Mouse (Mus musculus) lung, embryonic 15.5 days (tissue): ENCODE measurements around the gene Rarb. TPM values are rescaled to one million over a fixed set of nuclear protein-coding genes. Genes with fewer than 3 reads are reported as not detected.
A peak's percentile ranks its signal among the peaks of the same experiment; 100 is the strongest.

Experiments used
- ATAC-seq: fragments of 200-750 bp; cut with Nextera tagmentation; 2 replicates; pipeline ENCODE4 v1.8.0; 2017; ENCODE audit warnings: moderate number of reproducible peaks, borderline replicate concordance; ENCODE audit not compliant: low FRiP score, low TSS enrichment; ENCODE audit errors: extremely low read depth
- H3K27ac ChIP-seq: fragments of 300-500 bp; sonication (generic); 2 replicates; pipeline ENCODE4 v1.5.1; 2015; ENCODE audit warnings: moderate library complexity, mild to moderate bottlenecking, inconsistent platforms
- H3K27me3 ChIP-seq: fragments of 300-500 bp; sonication (generic); 2 replicates; pipeline ENCODE4 v1.6.1; 2015; ENCODE audit warnings: inconsistent platforms
- H3K36me3 ChIP-seq: fragments of 300-500 bp; sonication (generic); 2 replicates; pipeline ENCODE4 v1.6.1; 2015; ENCODE audit warnings: inconsistent platforms
- H3K4me1 ChIP-seq: fragments of 300-500 bp; sonication (generic); 2 replicates; pipeline ENCODE4 v1.6.1; 2015; ENCODE audit warnings: inconsistent platforms
- H3K4me2 ChIP-seq: fragments of 300-500 bp; sonication (generic); 2 replicates; pipeline ENCODE4 v1.6.1; 2015; ENCODE audit warnings: inconsistent platforms, mild to moderate bottlenecking, moderate library complexity
- H3K4me3 ChIP-seq: fragments of 300-500 bp; sonication (generic); 2 replicates; pipeline ENCODE4 v1.5.1; 2015; ENCODE audit warnings: mild to moderate bottlenecking, inconsistent platforms
- H3K9ac ChIP-seq: fragments of 300-500 bp; sonication (generic); 2 replicates; pipeline ENCODE4 v1.6.1; 2015; ENCODE audit warnings: inconsistent platforms
- H3K9me3 ChIP-seq: fragments of 300-500 bp; sonication (generic); 2 replicates; pipeline ENCODE4 v1.6.1; 2016; ENCODE audit warnings: inconsistent platforms
- WGBS: fragments of 180-500 bp; shearing (Covaris S2); methylation state at CpG from one replicate; pipeline ENCODE4 v1.1.7; 2015; 5-methylcytosine and 5-hydroxymethylcytosine counted together
- polyA plus RNA-seq: library from polyadenylated mRNA; unstranded; fragments of >200 nt; fragmentation: Nextera tagmentation; extraction: Ambion mirVana; gene quantifications from 2 replicates; pipeline ENCODE4 v1.2.1, GENCODE M21; 2015

Gene Rarb
- 12.0 and 14.5 TPM in 2 replicates for polyA plus RNA-seq

GRCm38 (mm10) chr14:16818602-16819250, at the start of gene Rarb:
Gene Rarb (minus strand): TSS chr14:16819156.
- WGBS: 76% methylated on average over 4 of the region's 4 CpGs

GRCm38 (mm10) chr14:16842036-16842435, 23.1 kb upstream of the Rarb start:
- 65% methylated on average over 3 of the region's 3 CpGs for WGBS
- Histone ChIP-seq H3K9ac (no peak overlapping the region), H3K4me2 (no peak overlapping the region), H3K27me3 (no peaks in the 10 kb centered on the region), H3K36me3 (no peaks in the 10 kb centered on the region), H3K9me3 (no peaks in the 10 kb centered on the region), H3K4me1 (0 out of 2 replicates have a peak, but pooled peaks cover 3% of the 10 kb centered on the region), H3K4me3 (no peak overlapping the region), H3K27ac (no peak overlapping the region)
- ATAC-seq: no peak

More at GRCm38 (mm10) chr14:16818602-16819250, at the start of gene Rarb:
- H3K4me3 ChIP-seq: no peak within 1 kb of the TSS
- ATAC-seq: no peak
- no peak within 1 kb of the TSS for H3K9ac ChIP-seq
- H3K9me3 ChIP-seq: no peaks in the 10 kb centered on the region
- no peaks in the 10 kb centered on the region for H3K36me3 ChIP-seq
- H3K4me1 ChIP-seq: peaks cover 4% of the 10 kb centered on the region; the same call in 1 of the 2 replicates
- H3K27me3 ChIP-seq: no peaks in the 10 kb centered on the region
- H3K27ac ChIP-seq: no peak within 1 kb of the TSS
- no peak within 1 kb of the TSS for H3K4me2 ChIP-seq

GRCm38 (mm10) chr14:16841597-16841989, 22.6 kb upstream of the Rarb start:
- H3K4me3 ChIP-seq: no peak overlapping the region
- 68% methylated on average over 6 of the region's 6 CpGs for WGBS

GRCm38 (mm10) chr14:16840951-16841596, 22.1 kb upstream of the Rarb start:
- Histone ChIP-seq H3K4me3 (no peak overlapping the region), H3K4me2 (no peak overlapping the region), H3K27ac (no peak overlapping the region; the same call in 1 of the 2 replicates), H3K9me3 (no peaks in the 10 kb centered on the region), H3K4me1 (0 out of 2 replicates have a peak, but pooled peaks cover 2% of the 10 kb centered on the region), H3K27me3 (no peaks in the 10 kb centered on the region), H3K36me3 (no peaks in the 10 kb centered on the region), H3K9ac (no peak overlapping the region)
- WGBS: 54% methylated on average over 8 of the region's 8 CpGs
- ATAC-seq: peak; percentile 79; the same call in 1 of the 2 replicates

More at GRCm38 (mm10) chr14:16841597-16841989, 22.6 kb upstream of the Rarb start:
- Histone ChIP-seq H3K4me2 (no peak overlapping the region), H3K9me3 (no peaks in the 10 kb centered on the region), H3K27ac (no peak overlapping the region), H3K9ac (no peak overlapping the region), H3K4me1 (0 out of 2 replicates have a peak, but pooled peaks cover 2% of the 10 kb centered on the region), H3K27me3 (no peaks in the 10 kb centered on the region), H3K36me3 (no peaks in the 10 kb centered on the region)
- no peak for ATAC-seq

GRCm38 (mm10) chr14:16840135-16840534, 21.2 kb upstream of the Rarb start:
- Histone ChIP-seq H3K9ac (no peak overlapping the region), H3K9me3 (no peaks in the 10 kb centered on the region), H3K27me3 (no peaks in the 10 kb centered on the region), H3K27ac (no peak overlapping the region), H3K4me2 (no peak overlapping the region), H3K4me1 (0 out of 2 replicates have a peak, but pooled peaks cover 2% of the 10 kb centered on the region), H3K4me3 (no peak overlapping the region), H3K36me3 (no peaks in the 10 kb centered on the region)
- no peak for ATAC-seq
- 87% methylated on average over 2 of the region's 2 CpGs for WGBS

GRCm38 (mm10) chr14:16815096-16815741, 3.7 kb downstream of the Rarb start:
- ATAC-seq: no peak
- 34% methylated on average over 1 of the region's 1 CpGs for WGBS

GRCm38 (mm10) chr14:16806155-16806554, 12.8 kb downstream of the Rarb start:
- no peaks in the 10 kb centered on the region for H3K9me3 ChIP-seq
- H3K27ac ChIP-seq: no peak overlapping the region
- H3K4me1 ChIP-seq: no peaks in the 10 kb centered on the region
- 68% methylated on average over 3 of the region's 3 CpGs for WGBS
- no peaks in the 10 kb centered on the region for H3K36me3 ChIP-seq
- H3K4me3 ChIP-seq: no peak overlapping the region
- no peak overlapping the region for H3K4me2 ChIP-seq
- no peaks in the 10 kb centered on the region for H3K27me3 ChIP-seq
- H3K9ac ChIP-seq: no peak overlapping the region
- no peak for ATAC-seq

More at GRCm38 (mm10) chr14:16815096-16815741, 3.7 kb downstream of the Rarb start:
- Histone ChIP-seq H3K4me2 (no peak overlapping the region), H3K4me3 (no peak overlapping the region), H3K27ac (no peak overlapping the region), H3K27me3 (no peaks in the 10 kb centered on the region), H3K36me3 (no peaks in the 10 kb centered on the region), H3K4me1 (peaks cover 4% of the 10 kb centered on the region; the same call in 1 of the 2 replicates), H3K9ac (no peak overlapping the region), H3K9me3 (no peaks in the 10 kb centered on the region)

GRCm38 (mm10) chr14:16790161-16790560, 28.8 kb downstream of the Rarb start:
- no peaks in the 10 kb centered on the region for H3K4me1 ChIP-seq
- WGBS: 82% methylated on average over 1 of the region's 1 CpGs
- no peak for ATAC-seq

GRCm38 (mm10) chr14:16781942-16782541, 36.9 kb downstream of the Rarb start:
- Histone ChIP-seq H3K27me3 (no peaks in the 10 kb centered on the region), H3K9ac (no peak overlapping the region), H3K4me2 (no peak overlapping the region), H3K9me3 (no peaks in the 10 kb centered on the region), H3K4me3 (no peak overlapping the region), H3K4me1 (0 out of 2 replicates have a peak, but pooled peaks cover 11% of the 10 kb centered on the region), H3K36me3 (no peaks in the 10 kb centered on the region), H3K27ac (peak overlapping the region; percentile 29)
- WGBS: 36% methylated on average over 5 of the region's 5 CpGs
- ATAC-seq: peak; percentile 64; the same call in 1 of the 2 replicates

More at GRCm38 (mm10) chr14:16790161-16790560, 28.8 kb downstream of the Rarb start:
- Histone ChIP-seq H3K36me3 (no peaks in the 10 kb centered on the region), H3K27ac (no peak overlapping the region), H3K4me2 (no peak overlapping the region), H3K27me3 (no peaks in the 10 kb centered on the region), H3K9ac (no peak overlapping the region), H3K4me3 (no peak overlapping the region), H3K9me3 (no peaks in the 10 kb centered on the region)

GRCm38 (mm10) chr14:16776723-16777381, 42.1 kb downstream of the Rarb start:
- Histone ChIP-seq H3K4me1 (0 out of 2 replicates have a peak, but pooled peaks cover 16% of the 10 kb centered on the region), H3K36me3 (no peaks in the 10 kb centered on the region), H3K27me3 (no peaks in the 10 kb centered on the region), H3K27ac (peak overlapping the region; percentile 48; the same call in 1 of the 2 replicates), H3K4me3 (no peak overlapping the region), H3K9me3 (no peaks in the 10 kb centered on the region), H3K4me2 (no peak overlapping the region), H3K9ac (no peak overlapping the region)
- 28% methylated on average over 2 of the region's 2 CpGs for WGBS
- ATAC-seq: peak; percentile 49; the same call in 1 of the 2 replicates

- 0 out of 2 replicates have a peak, but pooled peaks cover 11% of the 10 kb centered on the region for H3K4me1 ChIP-seq
- H3K4me3 ChIP-seq: no peak overlapping the region
- 52% methylated on average over 3 of the region's 3 CpGs for WGBS
- no peak for ATAC-seq
- no peak overlapping the region for H3K27ac ChIP-seq
- no peak overlapping the region for H3K9ac ChIP-seq
- no peaks in the 10 kb centered on the region for H3K9me3 ChIP-seq
- H3K27me3 ChIP-seq: no peaks in the 10 kb centered on the region
- H3K4me2 ChIP-seq: no peak overlapping the region
- H3K36me3 ChIP-seq: no peaks in the 10 kb centered on the region
Measured at GRCm38 (mm10) chr14:16772927-16773326, 46.0 kb downstream of the Rarb start.
